Comparison of ENCODE assay signal across 8 mouse cellular contexts in genomic region chr15:77153088-77153546, GRCm38 (mm10).
DNase-seq lines count a peak whose midpoint lies in the region; ATAC-seq lines count a peak whose summit lies in the region.

No protein-coding gene starts in this region.

- H3K27ac ChIP-seq in lung, embryonic 15.5 days: peak overlapping the region; percentile 93
- H3K27ac ChIP-seq in heart, embryonic 15.5 days: peak overlapping the region; percentile 94
- H3K27ac ChIP-seq in limb, embryonic 12.5 days: peak overlapping the region; percentile 92
- peak overlapping the region; percentile 99 for H3K27ac ChIP-seq in neural tube, embryonic 13.5 days (replicated peaks)

- H3K4me3 ChIP-seq in lung, embryonic 15.5 days: peak overlapping the region; percentile 57
- H3K4me3 ChIP-seq in heart, embryonic 15.5 days: peak overlapping the region; percentile 68
- H3K4me3 ChIP-seq in limb, embryonic 12.5 days (replicated peaks): peak overlapping the region; percentile 50
- peak overlapping the region; percentile 81 for H3K4me3 ChIP-seq in neural tube, embryonic 13.5 days

- peaks cover 60% of the 10 kb centered on the region for H3K4me1 ChIP-seq in lung, embryonic 15.5 days
- peaks cover 56% of the 10 kb centered on the region for H3K4me1 ChIP-seq in heart, embryonic 15.5 days (replicated peaks)
- H3K4me1 ChIP-seq in limb, embryonic 12.5 days (replicated peaks): peaks cover 65% of the 10 kb centered on the region
- peaks cover 59% of the 10 kb centered on the region for H3K4me1 ChIP-seq in neural tube, embryonic 13.5 days (replicated peaks)

- no peaks in the 10 kb centered on the region for H3K27me3 ChIP-seq in lung, embryonic 15.5 days
- no peaks in the 10 kb centered on the region for H3K27me3 ChIP-seq in heart, embryonic 15.5 days
- no peaks in the 10 kb centered on the region for H3K27me3 ChIP-seq in limb, embryonic 12.5 days
- no peaks in the 10 kb centered on the region for H3K27me3 ChIP-seq in neural tube, embryonic 13.5 days

- peak overlapping the region; percentile 76 for H3K4me2 ChIP-seq in lung, embryonic 15.5 days
- H3K4me2 ChIP-seq in heart, embryonic 15.5 days: peak overlapping the region; percentile 63
- H3K4me2 ChIP-seq in limb, embryonic 12.5 days: peak overlapping the region; percentile 66
- peak overlapping the region; percentile 93 for H3K4me2 ChIP-seq in neural tube, embryonic 13.5 days

- no peaks in the 10 kb centered on the region for H3K36me3 ChIP-seq in lung, embryonic 15.5 days
- no peaks in the 10 kb centered on the region for H3K36me3 ChIP-seq in heart, embryonic 15.5 days
- peaks cover 7% of the 10 kb centered on the region for H3K36me3 ChIP-seq in limb, embryonic 12.5 days
- no peaks in the 10 kb centered on the region for H3K36me3 ChIP-seq in neural tube, embryonic 13.5 days

- DNase-seq in lung, postnatal 14 days: no peak
- peak; percentile 70 for DNase-seq in embryo, embryonic 10.5 days (ENCODE audit: low spot score)
- DNase-seq in spleen, postnatal 10 days (ENCODE audit: low spot score in 2 of 2): no peak
- no peak for DNase-seq in layer of hippocampus, adult 9-11 months

- ATAC-seq in lung, embryonic 15.5 days (ENCODE audit: borderline replicate concordance, extremely low read depth, low FRiP score, low TSS enrichment): peak; percentile 60
- ATAC-seq in heart, embryonic 15.5 days (replicated peaks; ENCODE audit: insufficient number of reproducible peaks, insufficient read depth, low FRiP score, low read depth): peak; percentile 68
- peak; percentile 63; the same call in 1 of the 2 replicates for ATAC-seq in limb, embryonic 12.5 days (ENCODE audit: insufficient number of reproducible peaks, insufficient read depth, low FRiP score, low TSS enrichment, low read depth)
- peak; percentile 87 for ATAC-seq in neural tube, embryonic 13.5 days (ENCODE audit: low read depth)

- no peaks in the 10 kb centered on the region for H3K9me3 ChIP-seq in lung, embryonic 15.5 days
- H3K9me3 ChIP-seq in heart, embryonic 15.5 days (replicated peaks): no peaks in the 10 kb centered on the region
- H3K9me3 ChIP-seq in limb, embryonic 12.5 days: no peaks in the 10 kb centered on the region
- H3K9me3 ChIP-seq in neural tube, embryonic 13.5 days: no peaks in the 10 kb centered on the region

- H3K9ac ChIP-seq in lung, embryonic 15.5 days: peak overlapping the region; percentile 67
- H3K9ac ChIP-seq in heart, embryonic 15.5 days: peak overlapping the region; percentile 79
- H3K9ac ChIP-seq in limb, embryonic 12.5 days (replicated peaks): peak overlapping the region; percentile 72
- H3K9ac ChIP-seq in neural tube, embryonic 13.5 days: peak overlapping the region; percentile 97

- 2% methylated on average over 3 of the region's 3 CpGs for WGBS in lung, embryonic 15.5 days
- 0% methylated on average over 3 of the region's 3 CpGs for WGBS in heart, embryonic 15.5 days
- 0% methylated on average over 3 of the region's 3 CpGs for WGBS in limb, embryonic 12.5 days
- WGBS in neural tube, embryonic 13.5 days: 5% methylated on average over 3 of the region's 3 CpGs
